Mouse (Mus musculus) layer of hippocampus, adult 11-12 months (tissue): Measurements from ENCODE around the gene Tmem177.

Source experiments
- DNase-seq: peaks from one replicate; pipeline ENCODE4 v3.0.0; 2022; ENCODE audit warnings: low spot score

Tmem177 gene

GRCm38 (mm10) chr1:119889347-119889746, 23.7 kb downstream of the Tmem177 start:
- no peak for DNase-seq

GRCm38 (mm10) chr1:119886320-119886719, 26.7 kb downstream of the Tmem177 start:
- no peak for DNase-seq

- peak; percentile 53 for DNase-seq
Measured at GRCm38 (mm10) chr1:119884272-119884671, 28.7 kb downstream of the Tmem177 start.

DNA sequence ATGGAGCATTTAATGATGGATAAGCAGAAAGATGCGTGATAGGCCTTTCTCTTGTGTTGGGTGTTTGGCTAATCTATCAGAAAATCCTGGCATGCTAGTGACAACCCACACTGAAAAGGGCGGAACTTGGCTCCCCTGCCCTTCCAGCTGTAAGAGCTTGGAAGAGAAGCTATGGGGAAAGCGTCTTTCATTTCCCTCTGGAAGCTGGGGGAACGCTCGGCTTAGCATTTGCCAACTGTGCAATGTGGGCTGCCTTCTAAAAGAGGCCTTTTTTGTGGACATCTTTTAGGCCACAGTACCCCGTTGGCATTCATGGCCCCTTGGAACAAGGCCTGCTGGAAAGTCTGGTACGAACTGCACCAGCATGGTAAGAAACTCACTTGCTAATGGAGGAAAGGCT, 34.1 kb downstream of the Tmem177 start:
- DNase-seq: peak; percentile 69

DNA sequence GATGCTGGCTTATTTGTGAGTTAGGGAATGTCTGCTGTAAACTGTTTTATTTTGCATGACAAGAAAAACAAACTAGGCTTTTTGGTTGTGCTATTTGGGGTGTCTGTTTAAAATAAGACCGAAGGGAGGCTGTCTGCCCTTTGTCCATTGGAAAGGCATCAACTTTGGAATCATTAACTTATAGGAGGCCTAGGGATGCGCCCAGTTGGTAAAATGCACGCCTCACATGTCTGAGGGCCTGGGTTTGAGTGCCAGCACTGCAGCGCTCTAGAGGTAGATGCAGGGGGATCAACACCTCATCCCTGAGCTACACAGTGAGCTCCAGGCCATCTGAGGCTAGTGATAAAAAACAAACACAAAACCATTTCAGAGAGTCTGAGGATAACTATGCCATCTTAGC, 35.5 kb downstream of the Tmem177 start:
- no peak for DNase-seq

DNA sequence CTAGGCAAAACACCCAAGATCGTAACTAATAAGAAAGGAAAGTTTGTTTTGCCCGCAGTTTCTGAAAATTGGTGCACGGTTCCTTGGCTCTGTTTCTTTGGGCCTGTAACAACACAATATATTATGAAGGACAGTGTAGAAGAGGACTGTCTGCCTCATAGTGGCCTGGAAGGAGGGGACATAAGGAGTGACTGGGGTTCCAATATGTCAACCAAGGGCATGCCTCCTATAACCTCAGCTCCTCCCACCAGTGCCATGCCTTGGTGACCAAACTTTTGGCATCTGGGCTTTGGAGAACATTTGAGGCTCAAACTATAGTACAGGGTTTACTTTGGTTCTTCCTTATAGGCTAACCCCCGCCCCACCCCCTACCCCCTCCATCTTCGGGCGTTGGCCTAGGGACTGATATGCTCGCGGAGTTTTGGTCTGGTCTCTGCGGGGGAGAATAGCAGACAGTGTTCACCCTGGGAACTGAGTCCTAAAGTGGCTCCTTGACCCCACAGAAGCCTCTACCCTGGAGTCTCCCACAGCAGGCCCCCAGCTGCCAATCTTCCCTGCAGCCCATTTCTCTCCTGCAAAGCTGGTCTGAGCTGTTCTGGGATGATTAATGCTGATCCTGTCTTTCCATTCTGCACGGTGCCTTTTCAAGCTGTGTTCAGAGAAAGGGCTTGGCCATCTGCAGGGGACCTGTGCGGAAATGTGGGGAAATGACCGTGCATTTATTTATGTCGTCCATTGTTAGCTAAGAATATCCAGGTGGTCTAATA, 44.4 kb downstream of the Tmem177 start:
- DNase-seq: no peak

GRCm38 (mm10) chr1:119867300-119867699, 45.7 kb downstream of the Tmem177 start:
- DNase-seq: no peak

GRCm38 (mm10) chr1:119865311-119865710, 47.7 kb downstream of the Tmem177 start:
- no peak for DNase-seq

DNA sequence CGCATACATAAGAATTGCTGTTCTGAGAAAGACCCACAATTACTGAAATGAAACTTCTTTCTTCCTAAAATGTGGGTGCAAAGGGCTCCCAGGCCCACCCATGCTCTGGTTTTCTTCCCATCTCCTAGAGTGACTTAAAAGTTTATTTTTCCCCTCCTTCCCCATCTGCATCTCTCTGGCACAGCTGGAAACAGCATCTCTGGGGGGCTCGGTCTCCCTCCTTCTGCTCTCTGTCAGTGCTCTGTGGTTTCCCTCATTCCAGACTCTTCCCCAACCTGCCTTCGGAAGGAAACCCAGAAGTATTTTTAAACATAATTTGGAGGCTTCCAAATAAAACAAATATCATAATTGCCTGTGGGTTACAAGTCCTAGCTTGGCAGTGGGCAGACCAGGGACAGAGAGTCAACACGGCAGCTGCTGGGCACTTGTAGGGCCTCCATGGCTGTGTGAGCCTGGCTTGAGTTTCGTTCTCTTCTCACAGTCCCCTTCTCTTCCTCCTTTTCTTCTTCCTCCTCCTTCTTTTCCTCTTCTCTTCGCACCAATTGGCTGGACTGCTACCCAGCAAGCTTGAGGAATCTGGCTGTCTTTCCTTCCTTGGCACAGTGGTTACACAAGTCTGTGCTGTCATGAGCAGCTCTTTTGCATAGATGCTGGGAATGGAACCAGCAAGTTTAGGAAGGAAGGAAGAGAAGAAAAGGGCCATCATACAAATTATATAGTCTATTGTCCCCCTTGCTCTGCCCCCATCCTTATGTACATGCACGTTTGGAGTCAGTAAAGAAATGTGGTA, 49.3 kb downstream of the Tmem177 start:
- DNase-seq: no peak

- no peak for DNase-seq
Measured at GRCm38 (mm10) chr1:119859566-119859965, 53.4 kb downstream of the Tmem177 start.
